Mouse (Mus musculus) hindbrain, embryonic 10.5 days (tissue): ENCODE data around the gene Rhot2. TPM values are rescaled to one million over a fixed set of nuclear protein-coding genes. Genes with fewer than 3 reads are reported as not detected.

Experiments used
- DNase-seq: peaks from one replicate; pipeline ENCODE4 v3.0.0-alpha.2; 2017; ENCODE audit warnings: low spot score
- H3K27ac ChIP-seq: fragments of 300-500 bp; sonication (generic); 2 replicates; pipeline ENCODE4 v1.5.1; 2016; ENCODE audit warnings: mild to moderate bottlenecking, moderate library complexity
- H3K27me3 ChIP-seq: fragments of 300-500 bp; sonication (generic); 2 replicates; pipeline ENCODE4 v1.6.1; 2016; ENCODE audit warnings: mild to moderate bottlenecking; ENCODE audit not compliant: poor library complexity, insufficient read depth, severe bottlenecking
- H3K36me3 ChIP-seq: fragments of 300-500 bp; sonication (generic); 2 replicates; pipeline ENCODE4 v1.6.1; 2016; ENCODE audit warnings: mild to moderate bottlenecking, moderate library complexity
- H3K4me1 ChIP-seq: fragments of 300-500 bp; sonication (generic); replicated peaks from 2 replicates; pipeline ENCODE4 v1.6.1; 2016; ENCODE audit warnings: mild to moderate bottlenecking
- H3K4me3 ChIP-seq: fragments of 300-500 bp; sonication (generic); 2 replicates; pipeline ENCODE4 v1.5.1; 2016; ENCODE audit warnings: mild to moderate bottlenecking, moderate library complexity
- H3K9me3 ChIP-seq: fragments of 300-500 bp; sonication (generic); 2 replicates; pipeline ENCODE4 v1.6.1; 2016; ENCODE audit warnings: mild to moderate bottlenecking, moderate library complexity
- WGBS: fragments of 180-500 bp; shearing (Covaris S2); methylation state at CpG from one replicate; pipeline ENCODE4 v1.1.7; 2016; 5-methylcytosine and 5-hydroxymethylcytosine counted together
- polyA plus RNA-seq: library from polyadenylated mRNA; unstranded; fragments of >200 nt; fragmentation: Nextera tagmentation; extraction: Ambion mirVana; gene quantifications from 2 replicates; pipeline ENCODE4 v1.2.1, GENCODE M21; 2016

The Rhot2 gene
- polyA plus RNA-seq, 1 experiment from 2014 or later = 18.8 TPM

- Histone ChIP-seq H3K4me1 (peaks cover 93% of the 10 kb centered on the region), H3K27ac (peak overlapping the region; percentile 93), H3K9me3 (no peaks in the 10 kb centered on the region), H3K27me3 (no peaks in the 10 kb centered on the region; the same call in 1 of the 2 replicates), H3K36me3 (peaks cover 59% of the 10 kb centered on the region), H3K4me3 (peak overlapping the region; percentile 29)
- no peak for DNase-seq
- WGBS = 66% methylated on average over 8 of the region's 8 CpGs
These were observed 35.1 kb upstream of the Rhot2 start for GRCm38 (mm10) chr17:25879750-25880149.

- H3K27me3 ChIP-seq = no peaks in the 10 kb centered on the region; the same call in 1 of the 2 replicates
- peaks cover 92% of the 10 kb centered on the region for H3K4me1 ChIP-seq
- peak overlapping the region; percentile 29 for H3K4me3 ChIP-seq
- peaks cover 54% of the 10 kb centered on the region for H3K36me3 ChIP-seq
- H3K9me3 ChIP-seq = no peaks in the 10 kb centered on the region
- peak; percentile 64 for DNase-seq
- 39% methylated on average over 4 of the region's 4 CpGs for WGBS
- H3K27ac ChIP-seq = peak overlapping the region; percentile 93
These were observed 34.6 kb upstream of the Rhot2 start for GRCm38 (mm10) chr17:25879261-25879660.

- Histone ChIP-seq H3K4me3 (peak overlapping the region; percentile 29), H3K27ac (peak overlapping the region; percentile 93; the same call in 1 of the 2 replicates), H3K9me3 (no peaks in the 10 kb centered on the region), H3K27me3 (no peaks in the 10 kb centered on the region; the same call in 1 of the 2 replicates), H3K4me1 (peaks cover 92% of the 10 kb centered on the region), H3K36me3 (peaks cover 48% of the 10 kb centered on the region)
- DNase-seq = no peak
- WGBS = 83% methylated on average over 19 of the region's 19 CpGs
These were observed 34.0 kb upstream of the Rhot2 start for GRCm38 (mm10) chr17:25878611-25879180.

- peak overlapping the region; percentile 29; the same call in 1 of the 2 replicates for H3K4me3 ChIP-seq
- H3K27ac ChIP-seq = peak overlapping the region; percentile 12
- 94% methylated on average over 32 of the region's 32 CpGs for WGBS
- DNase-seq = no peak
- no peaks in the 10 kb centered on the region for H3K27me3 ChIP-seq
- H3K36me3 ChIP-seq = peaks cover 41% of the 10 kb centered on the region
- H3K9me3 ChIP-seq = no peaks in the 10 kb centered on the region
- peaks cover 90% of the 10 kb centered on the region for H3K4me1 ChIP-seq
These were observed 33.3 kb upstream of the Rhot2 start for GRCm38 (mm10) chr17:25877741-25878610.

- H3K4me3 ChIP-seq = peak overlapping the region; percentile 73; the same call in 1 of the 2 replicates
- peaks cover 32% of the 10 kb centered on the region for H3K36me3 ChIP-seq
- peaks cover 83% of the 10 kb centered on the region for H3K4me1 ChIP-seq
- no peaks in the 10 kb centered on the region for H3K27me3 ChIP-seq
- 98% methylated on average over 3 of the region's 3 CpGs for WGBS
- H3K9me3 ChIP-seq = no peaks in the 10 kb centered on the region
- DNase-seq = no peak
- no peak overlapping the region for H3K27ac ChIP-seq
These were observed 32.4 kb upstream of the Rhot2 start for GRCm38 (mm10) chr17:25877025-25877424.

- Histone ChIP-seq H3K27ac (peak overlapping the region; percentile 92), H3K9me3 (no peaks in the 10 kb centered on the region), H3K4me3 (peak overlapping the region; percentile 73), H3K4me1 (peaks cover 77% of the 10 kb centered on the region), H3K36me3 (peaks cover 32% of the 10 kb centered on the region), H3K27me3 (no peaks in the 10 kb centered on the region)
- WGBS = 55% methylated on average over 10 of the region's 10 CpGs
- DNase-seq = no peak
These were observed 31.8 kb upstream of the Rhot2 start for GRCm38 (mm10) chr17:25876347-25876915.

- Histone ChIP-seq H3K27ac (peak overlapping the region; percentile 92), H3K36me3 (peaks cover 32% of the 10 kb centered on the region), H3K4me3 (peak overlapping the region; percentile 73), H3K9me3 (no peaks in the 10 kb centered on the region), H3K4me1 (peaks cover 67% of the 10 kb centered on the region), H3K27me3 (no peaks in the 10 kb centered on the region)
- 1% methylated on average over 59 of the region's 59 CpGs for WGBS
- peak; percentile 90 for DNase-seq
These were observed 30.8 kb upstream of the Rhot2 start for GRCm38 (mm10) chr17:25875171-25876136.

GRCm38 (mm10) chr17:25874721-25875170 is 30.1 kb upstream of the Rhot2 start, which contains the start of gene Mettl26:
Gene Mettl26 (plus strand): TSS chr17:25875074.
- peak within 1 kb of the TSS; percentile 92 for H3K27ac ChIP-seq
- no peaks in the 10 kb centered on the region for H3K9me3 ChIP-seq
- peaks cover 30% of the 10 kb centered on the region for H3K36me3 ChIP-seq
- H3K4me1 ChIP-seq = peaks cover 60% of the 10 kb centered on the region
- under 1% methylated on average over 25 of the region's 25 CpGs for WGBS
- no peaks in the 10 kb centered on the region for H3K27me3 ChIP-seq
- DNase-seq = peak; percentile 93
- peak within 1 kb of the TSS; percentile 73 for H3K4me3 ChIP-seq

- Histone ChIP-seq H3K4me3 (peak overlapping the region; percentile 73), H3K36me3 (peaks cover 25% of the 10 kb centered on the region), H3K27me3 (no peaks in the 10 kb centered on the region), H3K27ac (peak overlapping the region; percentile 92), H3K4me1 (peaks cover 56% of the 10 kb centered on the region), H3K9me3 (no peaks in the 10 kb centered on the region)
- WGBS = 8% methylated on average over 14 of the region's 14 CpGs
- DNase-seq = no peak
These were observed 29.6 kb upstream of the Rhot2 start for GRCm38 (mm10) chr17:25874148-25874720.

- peaks cover 19% of the 10 kb centered on the region for H3K36me3 ChIP-seq
- peak overlapping the region; percentile 92; the same call in 1 of the 2 replicates for H3K27ac ChIP-seq
- H3K27me3 ChIP-seq = no peaks in the 10 kb centered on the region
- peak overlapping the region; percentile 73 for H3K4me3 ChIP-seq
- no peaks in the 10 kb centered on the region for H3K9me3 ChIP-seq
- DNase-seq = no peak
- H3K4me1 ChIP-seq = peaks cover 56% of the 10 kb centered on the region
- WGBS = 75% methylated on average over 11 of the region's 11 CpGs
These were observed 28.9 kb upstream of the Rhot2 start for GRCm38 (mm10) chr17:25873405-25874147.

GRCm38 (mm10) chr17:25872676-25873075 is 28.0 kb upstream of the Rhot2 start:
- H3K4me1 ChIP-seq = peaks cover 56% of the 10 kb centered on the region

More at GRCm38 (mm10) chr17:25872676-25873075, 28.0 kb upstream of the Rhot2 start:
- H3K27ac ChIP-seq = no peak overlapping the region
- H3K4me3 ChIP-seq = no peak overlapping the region
- 78% methylated on average over 3 of the region's 3 CpGs for WGBS
- no peaks in the 10 kb centered on the region for H3K27me3 ChIP-seq
- H3K36me3 ChIP-seq = peaks cover 10% of the 10 kb centered on the region
- H3K9me3 ChIP-seq = no peaks in the 10 kb centered on the region
- no peak for DNase-seq
